Mouse (Mus musculus) myocyte (in vitro differentiated cells): ENCODE measurements at regions not wholly inside any gene's neighbourhood (a gene's known extent, or its start where the extent isn't known, plus 50 kb on each side); places are given as distances from the start of the nearest gene placed in this dataset.

ENCODE experiments used
- MYOG ChIP-seq, 3 experiments: IDR thresholded peaks; one replicate each; pipeline ENCODE4 v1.6.1; 2011; ENCODE audit warnings: control low read depth in 2 of 3, low read depth in 2 of 3, mild to moderate bottlenecking in 2 of 3; ENCODE audit not compliant: insufficient read length in 2 of 3, control insufficient read depth in 1 of 3, insufficient read depth in 1 of 3
- POLR2A ChIP-seq: IDR thresholded peaks from one replicate; pipeline ENCODE4 v1.6.1; 2011; ENCODE audit warnings: low read depth, mild to moderate bottlenecking, control low read depth, moderate library complexity; ENCODE audit not compliant: insufficient read length
- TCF12 ChIP-seq: IDR thresholded peaks from one replicate; pipeline ENCODE4 v1.6.1; 2011; ENCODE audit warnings: mild to moderate bottlenecking, control low read depth; ENCODE audit not compliant: poor library complexity, insufficient read depth, severe bottlenecking

DNA sequence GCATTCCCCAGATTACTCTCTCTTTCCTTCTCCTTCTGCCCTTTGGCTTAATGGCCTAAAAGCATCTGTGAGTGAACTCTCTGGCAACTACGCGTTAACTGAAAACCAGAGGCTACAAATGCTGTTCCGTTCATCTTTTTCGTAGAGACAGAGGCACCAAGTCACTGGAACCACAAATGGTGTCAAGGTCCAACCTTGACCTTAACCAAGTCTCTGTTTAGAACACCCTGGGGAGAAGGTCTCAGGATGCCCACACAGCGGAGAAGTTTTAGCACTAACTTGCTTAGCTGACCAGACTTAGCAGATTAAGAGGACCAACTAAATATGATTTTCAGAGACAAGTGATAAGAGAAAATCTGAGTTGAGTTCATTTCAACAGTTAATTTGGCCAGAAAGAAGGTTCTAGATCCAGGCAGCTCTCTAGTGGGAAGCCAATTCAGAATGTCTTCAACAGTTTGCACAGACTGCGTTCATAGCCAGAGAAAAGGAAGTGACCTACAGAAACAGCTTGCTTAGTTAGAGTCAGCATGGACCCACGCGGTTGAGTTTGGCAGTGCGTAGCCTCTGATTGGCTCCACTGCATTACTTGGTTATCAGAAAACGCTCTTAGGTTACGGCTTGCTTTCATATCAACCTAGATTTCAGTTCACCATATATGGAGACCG lies 169.8 kb downstream of the Ly86 start:
- TF ChIP-seq TCF12: no peak
- TF ChIP-seq POLR2A: no peak
- no peak for TF ChIP-seq MYOG (IDR thresholded peaks at IDR 0.05; ENCODE audit: control insufficient read depth in 1 of 3, insufficient read depth in 1 of 3, insufficient read length in 2 of 3, low read depth in 2 of 3)
